Mouse (Mus musculus): ENCODE measurements at regions not wholly inside any gene's neighbourhood (a gene's known extent, or its start where the extent isn't known, plus 50 kb on each side); places are given as distances from the start of the nearest gene placed in this dataset.

DNA sequence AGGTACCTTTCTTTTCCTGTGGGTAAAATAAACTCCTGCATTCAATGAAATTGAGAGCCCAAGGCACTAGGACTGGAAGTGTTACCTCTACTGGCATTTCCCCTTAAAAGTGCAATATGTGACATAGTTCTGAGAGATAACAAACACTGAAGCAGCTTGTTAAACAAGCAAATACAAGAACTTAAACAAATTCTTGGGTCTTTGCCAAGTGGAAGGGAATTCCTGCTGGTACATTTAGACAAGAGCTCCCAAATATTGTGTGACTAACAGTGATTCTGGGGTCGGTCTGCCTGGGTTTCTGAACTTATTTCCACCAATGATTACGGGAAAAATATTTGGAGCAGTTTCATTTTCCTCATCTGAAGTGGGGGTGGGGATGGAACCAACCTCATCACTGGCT is 677.4 kb upstream of the Tenm2 start:
- no peak for TF ChIP-seq POLR2A (IDR thresholded peaks at IDR 0.05; ENCODE audit: extremely low read depth, insufficient read depth, low read length)
- TF ChIP-seq CTCF (IDR thresholded peaks at IDR 0.05; ENCODE audit: extremely low read depth, insufficient read depth, low read length), result no peak

Data from cortical plate, adult 2 months (tissue).